ENCODE assay signal across 24 mouse cellular contexts in the genomic region with DNA sequence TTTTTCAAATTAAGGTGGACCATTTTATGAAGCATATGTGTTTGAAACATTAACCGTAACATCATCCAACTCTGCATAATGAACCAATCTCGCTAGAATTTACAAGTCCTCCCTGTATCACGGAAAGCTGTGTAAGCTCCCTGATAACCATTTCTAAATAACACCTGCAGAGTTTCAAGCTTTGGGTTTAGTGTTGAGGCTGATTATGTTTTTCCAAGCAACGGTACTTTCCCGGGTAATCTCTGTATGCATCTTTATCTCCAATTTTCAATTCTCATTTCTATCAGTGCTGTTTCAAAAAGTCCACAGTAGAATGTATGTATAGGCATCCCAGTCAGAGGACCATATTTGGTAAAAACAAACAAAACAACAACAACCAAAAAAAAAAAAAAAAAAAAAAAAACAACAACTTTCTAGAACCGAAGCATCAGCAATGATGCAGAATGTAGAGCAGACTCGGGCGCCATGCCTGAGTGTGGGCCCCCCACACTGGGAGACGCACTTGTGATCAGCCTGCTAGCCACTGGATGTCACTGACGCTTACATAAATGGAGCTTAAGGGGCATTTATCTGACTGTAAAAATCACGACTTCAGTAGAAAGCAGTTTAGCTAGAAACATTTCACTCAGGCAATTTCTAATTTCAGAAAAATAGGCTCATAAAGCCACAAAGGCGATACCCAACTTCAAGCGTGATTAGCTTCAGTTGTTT.
DNase-seq lines count a peak whose midpoint lies in the region; ATAC-seq and TF ChIP-seq lines count a peak whose summit lies in the region.
"Had no signal": no experiment of that assay in that cellular context is flagged by ENCODE, and none has a peak within 500 bp of the region (broad histone marks: within the 10 kb centered on the region; RNA-seq: fewer than 3 reads in every experiment).

No protein-coding gene starts in this region.

- H3K27ac ChIP-seq in lung, postnatal 0 days (ENCODE audit: low read length): no peak overlapping the region
- H3K27ac ChIP-seq: embryonic facial prominence, embryonic 15.5 days; heart, adult 2 months; heart, embryonic 13.5 days; hindbrain, embryonic 14.5 days; kidney, embryonic 15.5 days; liver, embryonic 14.5 days; midbrain, embryonic 15.5 days had no signal

- H3K36me3 ChIP-seq in lung, postnatal 0 days (ENCODE audit: insufficient read depth, low read length): no peaks in the 10 kb centered on the region
- H3K36me3 ChIP-seq: embryonic facial prominence, embryonic 15.5 days; heart, embryonic 13.5 days; kidney, embryonic 15.5 days; midbrain, embryonic 15.5 days had no signal

- H3K9me3 ChIP-seq in lung, postnatal 0 days (ENCODE audit: low read length): no peaks in the 10 kb centered on the region
- H3K9me3 ChIP-seq: embryonic facial prominence, embryonic 15.5 days; heart, embryonic 13.5 days; kidney, embryonic 15.5 days; midbrain, embryonic 15.5 days had no signal

- peak; percentile 19 for DNase-seq in heart, adult 11 months
- DNase-seq in heart, adult 8-10 months (ENCODE audit: low spot score): no peak
- no peak for DNase-seq in lung, postnatal 0 days (ENCODE audit: low spot score)
- DNase-seq in lung, postnatal 14 days: no peak
- peak; percentile 30 for DNase-seq in right cerebral cortex, postnatal 4 days
- DNase-seq in right cerebral cortex, adult 18-20 months: no peak
- no peak for DNase-seq in gastrocnemius, postnatal 4 days (ENCODE audit: low spot score in 2 of 2)
- DNase-seq: adrenal gland, postnatal 14 days; cerebellum, adult 2 months; gastrocnemius, postnatal 25 days; heart, adult 2 months; heart, postnatal 10 days; kidney, adult 18-20 months; kidney, postnatal 36 days; liver; lung, adult 2 months; thymus, adult 2 months; thymus, postnatal 4 days had no signal

- no peaks in the 10 kb centered on the region for H3K27me3 ChIP-seq in lung, postnatal 0 days (replicated peaks; ENCODE audit: insufficient read depth, low read length)
- H3K27me3 ChIP-seq: embryonic facial prominence, embryonic 15.5 days; heart, embryonic 13.5 days; kidney, embryonic 15.5 days; midbrain, embryonic 15.5 days had no signal

- TF ChIP-seq EP300 in lung, postnatal 0 days (IDR thresholded peaks at IDR 0.05): no peak

- ATAC-seq in lung, postnatal 0 days: no peak

- H3K4me3 ChIP-seq in lung, postnatal 0 days (ENCODE audit: low read depth, low read length): no peak overlapping the region
- H3K4me3 ChIP-seq: embryonic facial prominence, embryonic 15.5 days; heart, adult 2 months; heart, embryonic 13.5 days; kidney, embryonic 15.5 days; midbrain, embryonic 15.5 days had no signal

- WGBS in lung, postnatal 0 days: 83% methylated on average over 13 of the region's 13 CpGs

- H3K9ac ChIP-seq in lung, postnatal 0 days (replicated peaks; ENCODE audit: low read depth): no peak overlapping the region
- H3K9ac ChIP-seq: embryonic facial prominence, embryonic 15.5 days; heart, embryonic 13.5 days; hindbrain, embryonic 14.5 days; kidney, embryonic 15.5 days; liver, embryonic 14.5 days; midbrain, embryonic 15.5 days had no signal

- no peak overlapping the region for H3K4me2 ChIP-seq in lung, postnatal 0 days (replicated peaks; ENCODE audit: low read depth, low read length)
- H3K4me2 ChIP-seq: embryonic facial prominence, embryonic 15.5 days; heart, embryonic 13.5 days; hindbrain, embryonic 14.5 days; kidney, embryonic 15.5 days; midbrain, embryonic 15.5 days had no signal

- H3K4me1 ChIP-seq in lung, postnatal 0 days (ENCODE audit: insufficient read depth, low read depth, low read length): peaks cover 4% of the 10 kb centered on the region; the same call in 1 of the 2 replicates
- H3K4me1 ChIP-seq: embryonic facial prominence, embryonic 15.5 days; kidney, embryonic 15.5 days had no signal

- peak; percentile 12; the same call in 1 of the 2 replicates for TF ChIP-seq CTCF in lung, postnatal 0 days (IDR thresholded peaks at IDR 0.05)

Comparison
In these comparisons a context has a peak if more than half of its experiments do, and no peak if none do; other contexts are left out.
1. DNase-seq: peak in heart, adult 11 months (single experiment) and right cerebral cortex, postnatal 4 days (single experiment); none in heart, adult 8-10 months (single experiment), lung, postnatal 0 days (single experiment), lung, postnatal 14 days (single experiment), right cerebral cortex, adult 18-20 months (single experiment) and gastrocnemius, postnatal 4 days (0 of 2).